Mouse (Mus musculus) c-Kit-positive CD71-negative TER-119-negative erythroid progenitor cells, embryonic 14.5 days (primary cell): ENCODE measurements around the gene A230050P20Rik.

Source experiments
- DNase-seq: peaks from one replicate; pipeline ENCODE4 v3.0.0-alpha.2; 2013; ENCODE audit warnings: low read depth

The A230050P20Rik gene

DNA sequence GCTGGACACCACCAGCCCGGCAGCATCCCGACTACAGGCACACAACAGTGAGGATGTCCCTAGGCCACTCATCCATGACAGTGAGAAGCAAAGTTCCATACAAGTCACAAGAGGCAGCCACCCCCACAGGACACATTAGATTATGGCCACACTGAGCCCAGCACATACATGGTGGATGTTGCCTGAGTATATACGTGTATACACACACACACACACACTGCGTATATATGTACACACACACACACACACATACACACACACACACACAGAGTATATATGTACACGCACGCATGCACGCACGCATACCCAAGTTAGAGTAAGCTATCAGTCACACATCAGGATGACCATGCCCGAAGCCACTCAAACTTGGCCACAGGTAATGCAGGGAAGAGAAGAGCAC lies 26.9 kb downstream of the A230050P20Rik start:
- DNase-seq: no peak

GRCm38 (mm10) chr9:20897736-20898510 lies 29.5 kb downstream of the A230050P20Rik start:
- DNase-seq: no peak

- DNase-seq: peak; percentile 80
These were observed 30.1 kb downstream of the A230050P20Rik start, which contains the start of gene Eif3g for GRCm38 (mm10) chr9:20898511-20899073. Eif3g (minus strand) TSS chr9:20898623.

DNA sequence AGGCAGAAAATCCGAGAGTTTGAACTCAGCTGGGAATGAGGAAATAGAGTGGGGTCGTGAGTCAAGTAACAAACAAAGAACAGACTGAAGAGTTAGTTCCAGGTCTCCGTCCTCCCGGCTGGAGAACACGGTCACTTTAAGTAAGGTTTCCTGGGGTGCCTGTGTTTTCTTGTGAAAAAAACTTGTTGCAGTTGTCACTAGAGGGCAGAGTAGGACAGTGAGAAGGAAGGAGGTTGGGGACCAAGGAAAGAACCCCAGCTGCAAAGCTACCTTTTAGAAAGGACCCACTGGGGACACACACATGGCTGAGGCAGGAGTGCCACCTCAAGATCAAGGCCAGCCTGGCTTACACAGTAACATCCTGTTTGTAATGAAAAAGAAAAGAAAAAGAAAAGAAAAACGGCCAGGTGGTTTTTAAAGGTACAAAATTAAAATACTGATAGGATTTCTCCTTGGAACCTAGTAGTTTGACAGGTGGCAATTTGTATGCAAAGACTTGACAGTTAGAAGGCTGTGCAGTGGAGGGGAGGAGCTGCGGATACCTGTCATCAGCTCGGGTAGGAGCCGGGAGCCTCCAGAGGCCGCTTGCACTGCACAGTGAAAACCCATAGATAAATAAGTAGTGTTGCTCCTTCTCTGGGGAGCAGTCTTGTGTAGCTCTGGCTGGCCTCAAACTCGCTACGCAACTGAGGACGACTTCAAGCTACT lies 33.2 kb downstream of the A230050P20Rik start:
- DNase-seq: no peak

DNA sequence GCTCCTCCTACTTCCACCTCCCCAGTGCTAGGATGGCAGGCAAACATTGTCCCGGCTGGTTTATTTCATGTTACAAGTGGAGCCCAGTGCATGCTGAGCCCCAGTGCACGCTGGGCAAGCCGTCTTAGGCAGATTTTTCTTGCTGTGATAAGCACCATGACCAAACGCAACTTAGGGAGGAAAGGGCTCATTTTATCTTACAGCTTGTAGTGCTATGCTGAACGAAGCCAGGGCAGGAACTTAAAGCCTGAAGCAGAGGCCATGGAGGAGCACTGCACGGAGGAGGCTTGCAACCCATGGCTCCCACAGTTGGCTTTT lies 33.7 kb downstream of the A230050P20Rik start:
- DNase-seq: no peak

DNA sequence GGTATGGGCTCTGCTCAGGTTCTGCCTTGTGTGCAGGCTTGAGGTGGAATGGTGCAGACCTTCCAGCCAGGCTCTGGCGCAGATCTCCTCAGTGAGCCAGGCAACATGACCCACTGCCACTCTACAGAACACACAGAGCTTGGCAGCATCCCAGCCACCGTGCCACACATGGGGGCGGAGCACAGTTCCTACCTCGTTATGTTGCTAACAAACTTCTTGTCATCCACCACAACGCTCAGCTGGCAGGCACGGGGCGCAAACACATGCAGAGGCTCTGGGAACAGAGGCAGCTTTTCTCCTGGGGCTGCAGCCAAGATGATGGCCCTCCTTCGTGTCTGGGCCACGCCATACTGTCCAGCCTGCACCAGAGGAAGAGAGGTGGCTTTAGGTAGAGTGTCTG lies 41.5 kb downstream of the A230050P20Rik start:
- no peak for DNase-seq

GRCm38 (mm10) chr9:20916160-20916559 lies 47.7 kb downstream of the A230050P20Rik start:
- DNase-seq: peak; percentile 43

DNA sequence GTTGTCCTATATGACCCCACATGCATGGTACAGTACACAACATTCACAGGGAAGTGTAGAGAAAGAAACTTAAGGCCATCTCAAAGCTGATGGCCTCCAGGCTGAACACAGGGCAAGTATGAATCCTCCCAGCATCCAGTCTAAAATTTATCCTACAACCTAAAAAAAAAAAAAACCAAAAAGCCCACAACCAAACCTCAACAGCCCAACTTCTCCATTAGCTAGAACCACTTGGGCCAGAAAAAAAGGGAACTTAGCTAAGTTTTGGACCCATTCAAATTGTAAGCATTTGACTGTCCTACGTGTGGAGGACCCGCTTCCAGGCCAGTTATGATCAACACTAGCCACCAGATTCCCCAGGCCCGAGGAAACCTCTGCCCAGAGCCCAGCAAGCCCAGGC lies 54.8 kb downstream of the A230050P20Rik start:
- DNase-seq: no peak
